Mouse (Mus musculus) natural killer cell, adult 2 months (primary cell): ENCODE measurements at regions not wholly inside any gene's neighbourhood (a gene's known extent, or its start where the extent isn't known, plus 50 kb on each side); places are given as distances from the start of the nearest gene placed in this dataset.
A peak's percentile ranks its signal among the peaks of the same experiment; 100 is the strongest.
"Not testable (repeated sequence)": the region's sequence is repeated elsewhere in the genome, so short reads cannot be mapped to it uniquely, and the experiment has no call there.

ENCODE experiments used
- DNase-seq, 2 experiments: peaks; one replicate each; pipeline ENCODE4 v3.0.0; 2022; ENCODE audit warnings: low spot score in 2 of 2

DNA sequence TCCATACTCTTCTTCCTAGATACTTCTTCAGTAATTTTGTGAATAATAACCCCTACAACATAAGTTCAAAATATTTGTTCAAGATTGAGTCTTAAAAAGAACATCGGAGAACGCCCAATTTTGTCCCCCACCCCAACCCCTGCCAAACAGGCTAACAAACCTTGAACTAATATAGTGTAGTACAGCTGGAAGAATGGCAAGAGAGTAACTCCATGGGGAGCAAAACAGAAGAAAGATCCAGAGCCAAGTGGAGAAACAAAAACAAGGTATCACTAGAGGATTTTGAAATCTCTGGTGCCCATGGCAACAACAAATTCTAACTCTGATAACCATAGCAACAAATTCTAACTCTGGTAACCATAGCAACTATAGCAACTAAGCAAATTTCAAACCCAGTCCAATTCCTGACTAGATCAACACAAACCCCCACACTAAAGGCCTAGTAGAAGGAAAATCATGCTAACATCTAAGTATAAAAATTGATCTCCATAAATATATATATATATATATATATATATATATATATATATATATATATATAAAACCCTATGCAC, 74.2 kb upstream of the Magee2 start:
- DNase-seq = no peak

DNA sequence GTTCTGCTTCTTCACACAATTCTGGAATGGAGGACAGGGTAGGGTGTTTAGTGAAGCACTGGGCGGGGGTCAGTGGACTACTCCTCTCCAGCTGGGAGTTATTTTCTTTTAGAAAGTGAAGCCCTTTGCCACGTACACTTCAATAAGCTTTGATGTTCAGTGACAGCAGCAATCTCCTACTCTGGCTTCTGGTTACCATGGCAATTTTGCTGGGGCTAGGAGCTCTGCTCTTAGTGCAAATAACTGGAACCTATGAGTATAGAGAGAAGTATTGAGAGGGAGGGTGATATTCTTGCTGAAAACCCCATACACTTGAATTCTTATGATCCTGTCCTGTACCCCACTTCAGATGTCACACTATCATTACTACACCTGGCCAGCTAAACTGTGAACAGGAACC, 94.5 kb upstream of the Magee2 start:
- no peak for DNase-seq

DNA sequence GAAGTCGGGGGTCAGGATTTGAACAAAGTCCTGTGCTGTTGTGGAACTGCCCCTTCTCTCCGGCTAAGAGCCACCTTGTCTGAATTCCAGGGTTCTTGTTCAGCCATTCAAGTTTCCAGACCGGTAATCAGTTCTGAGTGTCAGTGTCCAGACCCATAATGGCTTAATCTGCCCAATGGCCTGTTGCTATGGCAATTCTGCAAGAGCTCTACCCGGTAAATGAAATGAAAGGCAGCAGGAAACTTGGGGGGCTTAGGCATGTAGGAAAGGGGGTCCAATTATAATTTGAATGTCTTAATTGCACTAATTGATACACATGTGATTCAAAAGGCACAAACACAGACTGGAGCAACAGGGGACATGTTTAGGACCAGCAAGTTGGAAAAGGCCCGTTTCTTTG, 95.7 kb upstream of the Magee2 start:
- DNase-seq = not testable (repeated sequence)

DNA sequence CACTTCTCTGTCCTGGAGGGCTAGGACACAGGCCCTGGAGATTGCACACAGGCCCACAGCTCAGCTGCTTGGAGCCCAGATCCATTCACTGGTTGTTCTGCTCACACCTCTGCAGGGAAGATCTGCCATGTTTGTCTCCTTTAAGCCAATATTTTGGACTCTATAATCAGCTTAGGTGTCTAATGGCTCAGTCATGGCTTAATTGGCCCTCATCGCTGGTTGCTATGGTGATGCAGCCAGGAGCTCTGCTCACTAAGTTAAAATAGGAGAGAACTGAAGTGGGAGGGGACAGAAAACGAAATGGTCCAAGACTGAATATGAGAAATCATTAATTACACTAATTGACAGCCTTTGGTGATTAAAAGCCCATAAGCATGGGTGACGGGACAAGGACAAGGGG, 96.3 kb upstream of the Magee2 start:
- DNase-seq = not testable (repeated sequence)

DNA sequence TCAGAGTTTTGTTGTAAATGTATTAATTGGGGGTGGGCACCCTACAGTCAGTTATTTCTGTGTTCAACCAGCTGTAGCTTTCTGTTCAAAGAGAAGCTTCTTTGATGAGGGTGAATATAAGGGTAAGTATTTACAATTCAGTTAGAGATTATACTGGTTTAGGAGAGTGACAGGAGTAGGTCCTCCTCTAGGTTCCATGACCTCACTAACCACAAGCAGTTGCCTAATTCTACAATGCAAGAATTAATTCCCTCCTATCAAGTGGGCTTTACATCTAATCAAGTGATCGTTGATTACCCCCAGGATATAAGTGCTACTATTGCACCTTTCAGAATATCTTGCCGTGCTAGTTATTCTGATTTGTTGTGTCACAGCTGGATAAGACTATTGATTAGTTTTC, 101.1 kb upstream of the Pbdc1 start:
- DNase-seq = no peak

DNA sequence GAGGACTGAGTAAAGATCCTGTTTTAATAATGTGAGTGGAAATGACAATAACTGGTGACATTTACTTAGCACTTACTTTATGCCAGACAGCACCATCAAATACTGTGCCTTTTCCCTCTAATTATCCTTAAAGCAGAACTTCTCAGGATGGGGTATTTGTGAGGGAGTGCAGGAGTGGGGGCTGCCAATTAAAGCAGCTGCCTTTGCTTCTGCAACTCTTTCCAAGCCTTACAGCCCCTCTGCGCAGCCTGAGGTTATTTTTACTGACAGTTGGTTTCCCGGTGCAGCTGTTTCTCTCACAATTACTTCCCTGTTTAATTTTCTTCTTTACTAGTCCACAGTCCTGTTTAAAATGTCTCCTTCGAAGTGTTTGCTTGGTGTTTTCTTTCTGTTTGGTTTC, 76.3 kb upstream of the Pbdc1 start:
- DNase-seq = no peak

DNA sequence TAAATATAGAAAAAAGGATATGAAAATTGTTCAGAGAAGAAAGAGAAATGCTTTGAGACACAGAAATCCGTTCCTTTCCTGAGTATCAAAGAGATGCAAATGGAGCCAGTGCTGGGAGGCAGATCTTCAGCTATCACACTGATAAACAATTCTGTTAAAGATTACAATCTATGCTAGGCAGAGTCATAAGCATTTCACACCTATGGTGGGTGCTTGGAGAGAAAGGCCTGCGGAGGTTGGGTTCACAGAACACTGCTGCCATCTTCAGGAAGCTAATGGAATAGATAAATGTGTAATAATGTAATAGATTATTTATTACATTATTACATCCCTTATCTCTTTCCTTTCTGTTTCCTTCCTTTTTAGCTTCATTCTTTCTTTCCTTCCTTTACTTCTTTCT, 73.1 kb upstream of the Pbdc1 start:
- peak; percentile 1 to 6 for DNase-seq
